Mouse (Mus musculus) small intestine, adult 2 months (tissue): ENCODE data around the gene Cuedc1. TPM values are rescaled to one million over a fixed set of nuclear protein-coding genes. Genes with fewer than 3 reads are reported as not detected.
A peak's percentile ranks its signal among the peaks of the same experiment; 100 is the strongest.

ENCODE experiments used
- H3K27ac ChIP-seq: fragments of 200-500 bp; 2 replicates; pipeline ENCODE4 v1.5.1; 2012; ENCODE audit warnings: low read depth, low read length, control low read depth, inconsistent platforms; ENCODE audit not compliant: insufficient read depth
- H3K27me3 ChIP-seq: fragments of 200-500 bp; 2 replicates; pipeline ENCODE4 v1.6.1; 2012; ENCODE audit warnings: mild to moderate bottlenecking, moderate library complexity, low read length, inconsistent platforms; ENCODE audit not compliant: control insufficient read depth, insufficient read depth
- H3K36me3 ChIP-seq: fragments of 200-500 bp; 2 replicates; pipeline ENCODE4 v1.6.1; 2012; ENCODE audit warnings: mild to moderate bottlenecking, low read length, control low read depth, inconsistent platforms; ENCODE audit not compliant: control insufficient read depth, insufficient read depth
- H3K4me1 ChIP-seq: fragments of 200-500 bp; 2 replicates; pipeline ENCODE4 v1.6.1; 2012; ENCODE audit warnings: low read length, inconsistent platforms, mixed read lengths; ENCODE audit not compliant: control insufficient read depth, insufficient read depth, insufficient read length
- H3K4me3 ChIP-seq: fragments of 200-500 bp; 2 replicates; pipeline ENCODE4 v1.5.1; 2012; ENCODE audit warnings: low read depth, mild to moderate bottlenecking, control low read depth, inconsistent platforms, low read length, moderate library complexity
- CTCF ChIP-seq: fragments of 200-500 bp; IDR thresholded peaks from 2 replicates; pipeline ENCODE4 v1.5.1; 2012; ENCODE audit warnings: low read depth, mild to moderate bottlenecking, control low read depth, inconsistent platforms, low read length, moderate library complexity, mixed read lengths; ENCODE audit not compliant: insufficient replicate concordance, insufficient read length; ENCODE audit errors: extremely low read depth
- POLR2A ChIP-seq: fragments of 200-500 bp; IDR thresholded peaks from 2 replicates; pipeline ENCODE4 v1.6.1; 2012; ENCODE audit warnings: low read depth, mild to moderate bottlenecking, control low read depth, inconsistent platforms, low read length, moderate library complexity
- WGBS: fragments of 180-500 bp; shearing (Covaris S2); methylation state at CpG from one replicate; pipeline ENCODE4 v1.1.7; 2018; 5-methylcytosine and 5-hydroxymethylcytosine counted together
- polyA plus RNA-seq: library from polyadenylated mRNA; depleted of rRNA; stranded (reverse); fragments of >200 nt; gene quantifications from 2 replicates; pipeline ENCODE4 v1.2.3, GENCODE M21; 2012

Cuedc1 gene
- polyA plus RNA-seq, 1 experiment: 13.3 TPM

DNA sequence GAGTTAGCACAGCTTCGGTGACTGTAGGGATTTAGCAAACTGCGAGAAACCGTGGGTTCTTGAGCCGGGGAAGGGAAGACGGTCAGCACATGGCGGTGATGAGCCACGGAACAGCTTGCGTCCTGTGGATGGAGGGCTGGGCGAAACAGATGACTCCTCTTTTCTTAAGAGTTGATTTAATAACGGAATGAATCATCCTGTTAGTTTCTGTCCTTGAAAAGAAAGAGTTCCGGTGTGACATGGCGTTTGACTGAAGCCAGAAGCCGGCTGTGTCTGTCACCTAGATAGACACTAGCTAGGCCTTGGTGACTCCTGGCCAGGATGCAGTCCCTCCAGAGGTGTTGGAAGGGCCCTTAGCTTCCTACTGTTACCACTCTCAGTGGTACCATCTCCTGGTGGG is 14.2 kb downstream of the Cuedc1 start:
- no peak overlapping the region for H3K4me3 ChIP-seq
- WGBS: 84% methylated on average over 13 of the region's 13 CpGs
- TF ChIP-seq CTCF (no peak), POLR2A (no peak)
- no peaks in the 10 kb centered on the region for H3K36me3 ChIP-seq
- peaks cover 9% of the 10 kb centered on the region; the same call in 1 of the 2 replicates for H3K4me1 ChIP-seq
- H3K27me3 ChIP-seq: no peaks in the 10 kb centered on the region
- H3K27ac ChIP-seq: no peak overlapping the region

DNA sequence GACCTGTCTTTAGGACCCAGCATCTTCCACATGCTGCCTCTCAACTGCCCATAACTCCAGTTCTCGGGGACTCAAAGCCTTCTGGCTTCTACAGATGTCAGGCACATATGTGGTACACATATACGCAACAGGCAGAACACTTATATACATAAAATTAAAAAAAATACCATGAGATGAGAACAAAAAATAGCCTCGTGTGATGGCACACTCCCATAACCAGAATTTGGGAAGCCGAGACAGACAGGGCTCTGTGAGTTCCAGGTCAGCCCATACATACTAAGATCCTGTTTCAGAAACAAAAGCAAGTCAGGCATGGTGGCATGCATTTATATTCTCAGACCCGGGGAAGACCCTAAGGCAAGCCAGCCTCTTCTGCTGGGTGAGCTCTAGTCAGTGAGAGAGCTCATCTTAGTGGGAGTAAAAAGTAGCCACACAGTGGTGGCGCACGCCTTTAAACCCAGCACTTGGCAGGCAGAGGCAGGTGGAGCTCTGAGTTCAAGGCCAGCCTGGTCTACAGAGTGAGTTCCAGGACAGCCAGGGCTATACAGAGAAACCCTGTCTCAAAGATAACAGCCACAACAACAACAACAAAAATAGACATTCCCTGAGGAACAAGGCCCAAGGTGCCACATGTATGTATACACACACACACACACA is 14.9 kb downstream of the Cuedc1 start:
- Histone ChIP-seq H3K4me3 (no peak overlapping the region), H3K36me3 (no peaks in the 10 kb centered on the region), H3K4me1 (peaks cover 11% of the 10 kb centered on the region; the same call in 1 of the 2 replicates), H3K27me3 (no peaks in the 10 kb centered on the region), H3K27ac (no peak overlapping the region)
- WGBS: 90% methylated on average over 7 of the region's 7 CpGs
- no peak for TF ChIP-seq CTCF
- no peak for TF ChIP-seq POLR2A

DNA sequence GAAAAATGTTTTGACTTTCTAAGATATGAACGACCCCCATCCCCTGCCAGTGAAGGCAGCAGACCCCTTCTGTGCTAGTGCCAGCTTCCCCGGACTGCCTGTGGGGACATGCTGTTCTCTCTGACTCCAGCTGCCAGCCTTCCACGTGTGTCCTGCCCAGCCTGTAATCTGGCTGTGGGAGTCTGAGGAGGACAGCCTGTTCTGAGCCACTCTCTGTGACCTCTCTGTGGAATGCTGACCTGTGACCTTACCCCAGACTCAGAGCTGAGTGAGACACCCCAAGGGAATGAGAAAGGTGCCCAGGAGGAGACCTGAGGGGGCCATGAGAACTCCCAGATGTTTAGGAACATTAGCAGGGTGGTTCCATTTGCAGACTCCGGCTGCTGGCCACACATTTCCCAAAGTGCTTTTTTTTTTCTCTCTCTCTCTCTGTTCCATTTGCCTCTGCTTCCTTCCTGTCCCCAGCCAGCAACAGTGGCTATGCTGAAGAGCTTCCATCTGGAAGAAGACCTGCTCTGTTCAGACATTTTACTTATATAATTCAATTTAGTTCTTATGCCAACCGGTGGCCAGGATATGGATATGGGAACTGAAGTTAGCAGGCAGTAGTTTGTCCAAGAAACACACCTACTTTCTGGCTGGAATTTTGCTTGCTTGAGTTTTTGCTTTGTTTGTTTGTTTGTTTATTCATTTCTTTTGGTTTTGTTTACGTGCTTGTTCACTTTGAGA is 15.8 kb downstream of the Cuedc1 start:
- 66% methylated on average over 6 of the region's 6 CpGs for WGBS
- Histone ChIP-seq H3K4me1 (peaks cover 17% of the 10 kb centered on the region), H3K27me3 (no peaks in the 10 kb centered on the region), H3K36me3 (no peaks in the 10 kb centered on the region), H3K4me3 (no peak overlapping the region), H3K27ac (peak overlapping the region; percentile 17; the same call in 1 of the 2 replicates)
- no peak for TF ChIP-seq POLR2A
- TF ChIP-seq CTCF: no peak

DNA sequence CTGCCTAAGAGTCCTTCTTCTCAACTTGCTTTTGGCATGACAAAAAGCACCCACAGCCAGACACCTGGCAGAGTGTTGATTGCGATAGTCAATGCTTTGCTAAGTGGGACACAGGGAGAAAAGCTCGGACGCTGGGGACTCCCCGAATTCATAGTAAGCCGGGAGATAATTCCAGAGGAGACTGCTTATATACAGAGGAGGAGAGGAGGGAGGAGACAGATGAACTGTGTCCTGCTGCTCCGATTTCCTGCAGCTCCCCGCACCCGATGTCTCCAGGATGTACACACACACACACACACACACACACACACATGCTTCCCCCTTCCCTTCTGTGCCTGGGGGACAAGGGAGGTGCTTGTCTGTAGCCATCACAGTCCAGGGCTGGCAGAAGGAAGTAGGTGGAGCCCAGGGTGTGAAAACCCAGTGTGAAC is 17.0 kb downstream of the Cuedc1 start:
- Histone ChIP-seq H3K4me1 (peaks cover 25% of the 10 kb centered on the region), H3K27me3 (no peaks in the 10 kb centered on the region), H3K27ac (peak overlapping the region; percentile 38; the same call in 1 of the 2 replicates), H3K36me3 (no peaks in the 10 kb centered on the region), H3K4me3 (no peak overlapping the region)
- TF ChIP-seq POLR2A (no peak), CTCF (no peak)
- 71% methylated on average over 8 of the region's 8 CpGs for WGBS

DNA sequence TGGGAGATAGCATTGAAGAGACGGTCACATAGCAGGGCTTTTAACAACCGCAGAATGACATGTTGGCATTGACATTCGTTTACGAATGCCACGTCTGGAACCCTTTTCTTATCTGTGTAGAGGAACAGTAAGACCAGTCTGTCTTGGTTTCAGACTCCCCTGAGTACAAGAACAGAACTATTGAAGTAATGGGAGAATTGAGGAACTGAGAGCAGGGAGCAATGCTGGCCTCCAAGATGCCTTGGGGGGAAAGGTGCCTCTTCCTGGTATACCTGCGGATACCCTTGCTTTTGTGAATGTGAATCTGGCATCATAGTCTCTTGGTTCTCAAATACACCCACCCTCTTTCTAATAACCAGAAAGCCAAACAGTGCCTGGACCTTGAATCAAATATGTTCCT is 18.7 kb downstream of the Cuedc1 start:
- Histone ChIP-seq H3K36me3 (no peaks in the 10 kb centered on the region), H3K4me1 (peaks cover 25% of the 10 kb centered on the region), H3K27ac (peak overlapping the region; percentile 65), H3K4me3 (no peak overlapping the region), H3K27me3 (no peaks in the 10 kb centered on the region)
- no peak for TF ChIP-seq POLR2A
- TF ChIP-seq CTCF: no peak
- WGBS: 65% methylated on average over 6 of the region's 6 CpGs

DNA sequence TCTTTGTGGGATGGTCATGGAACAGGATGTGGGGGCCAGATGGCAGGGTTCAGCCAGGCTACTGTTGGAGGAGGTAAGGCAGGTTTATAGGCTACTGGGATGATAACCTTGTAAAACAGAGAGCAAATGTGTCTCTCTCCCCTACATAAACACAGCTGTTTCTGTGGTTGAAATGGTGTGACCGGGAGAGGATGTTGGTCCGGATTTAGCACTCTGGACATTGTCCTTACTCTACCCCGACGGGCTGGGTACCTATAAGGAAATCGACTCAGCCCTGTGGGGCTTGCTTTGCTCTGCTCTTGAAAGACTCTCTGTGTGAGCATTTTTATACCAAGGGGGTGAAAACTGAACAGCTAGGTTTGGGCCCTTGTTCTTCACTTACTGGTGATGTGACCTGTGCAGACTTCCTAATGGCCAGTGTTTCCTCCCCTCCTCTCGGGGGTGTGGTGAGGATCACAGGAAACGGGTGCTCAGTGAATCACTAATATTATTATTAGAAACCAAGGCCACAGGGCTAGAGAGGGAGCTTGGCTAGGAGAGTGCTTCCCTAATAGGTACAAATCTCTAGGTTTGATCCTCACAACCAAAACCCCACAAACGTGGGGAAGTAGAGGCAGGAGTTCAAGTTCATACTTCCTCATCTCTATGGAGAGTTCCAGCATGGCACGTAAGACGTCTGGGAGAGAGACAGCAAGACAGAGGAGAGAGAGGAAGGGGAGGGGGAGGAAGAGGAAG is 19.7 kb downstream of the Cuedc1 start:
- Histone ChIP-seq H3K27me3 (no peaks in the 10 kb centered on the region), H3K36me3 (no peaks in the 10 kb centered on the region), H3K27ac (peak overlapping the region; percentile 77), H3K4me1 (peaks cover 25% of the 10 kb centered on the region), H3K4me3 (no peak overlapping the region)
- no peak for TF ChIP-seq CTCF
- no peak for TF ChIP-seq POLR2A
- WGBS: 29% methylated on average over 10 of the region's 10 CpGs

DNA sequence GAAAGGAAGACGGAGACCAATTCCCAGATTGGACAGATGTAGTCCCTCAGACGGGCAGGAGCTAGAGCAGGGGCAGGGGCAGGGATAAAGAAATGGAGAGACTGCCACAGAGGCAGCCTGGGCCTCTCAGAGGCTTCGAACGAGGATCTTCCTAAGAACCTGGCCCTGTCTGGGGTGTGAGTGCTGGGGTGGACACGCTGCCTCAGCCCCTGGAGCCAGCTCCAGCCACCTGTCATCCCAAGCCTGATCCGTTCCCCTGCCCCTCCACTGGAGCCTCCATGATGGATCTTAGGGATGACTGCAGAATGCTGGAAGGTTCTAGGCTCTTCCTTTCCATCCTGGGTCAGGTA is 20.2 kb downstream of the Cuedc1 start:
- WGBS: 74% methylated on average over 6 of the region's 6 CpGs
- peak overlapping the region; percentile 77 for H3K27ac ChIP-seq
- peaks cover 25% of the 10 kb centered on the region for H3K4me1 ChIP-seq
- TF ChIP-seq CTCF: no peak
- no peak for TF ChIP-seq POLR2A
- no peaks in the 10 kb centered on the region for H3K36me3 ChIP-seq
- no peaks in the 10 kb centered on the region for H3K27me3 ChIP-seq
- H3K4me3 ChIP-seq: no peak overlapping the region
